Mouse (Mus musculus): ENCODE results near the gene Dvl2. TPM values are rescaled to one million over a fixed set of nuclear protein-coding genes. Genes with fewer than 3 reads are reported as not detected.

Dvl2 gene
- polyA plus RNA-seq, 2 experiments = 40.3 to 65.4 TPM

DNA sequence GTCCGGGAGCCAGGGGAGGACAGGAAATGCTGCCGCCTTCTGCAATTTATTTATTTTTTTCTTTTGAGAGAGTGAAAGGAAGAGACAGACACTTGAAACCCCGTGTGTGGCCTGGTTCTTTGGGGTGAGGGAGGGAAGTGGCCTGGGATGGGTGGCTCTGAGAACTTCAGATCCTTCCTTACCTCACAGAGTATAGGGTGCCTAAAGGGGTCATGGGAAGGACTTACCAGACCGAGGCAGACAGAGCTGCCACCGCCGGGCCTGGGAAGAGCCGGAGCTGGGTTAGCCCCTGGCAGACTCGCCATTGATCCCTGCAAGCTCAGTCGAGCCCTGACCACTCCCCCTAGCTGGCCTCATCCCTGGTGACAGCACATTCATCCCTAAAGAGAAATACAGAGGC lies 45.0 kb downstream of the Dvl2 start:
- Histone ChIP-seq H3K4me3 (replicated peaks; ENCODE audit: low read length) (no peak overlapping the region), H3K27me3 (ENCODE audit: control insufficient read depth, insufficient read depth, low read length) (no peaks in the 10 kb centered on the region), H3K9me3 (ENCODE audit: control insufficient read depth, low read length) (no peaks in the 10 kb centered on the region), H3K9ac (ENCODE audit: low read depth, low read length, severe bottlenecking) (no peak overlapping the region), H3K27ac (replicated peaks; ENCODE audit: low read depth, low read length) (no peak overlapping the region), H3K4me1 (ENCODE audit: control insufficient read depth, insufficient read depth, low read length) (no peaks in the 10 kb centered on the region), H3K36me3 (ENCODE audit: control insufficient read depth, insufficient read depth, low read length) (peaks cover 41% of the 10 kb centered on the region), H3K4me2 (replicated peaks; ENCODE audit: low read depth, low read length, severe bottlenecking) (no peak overlapping the region)
- 49% methylated on average over 9 of the region's 9 CpGs for WGBS
- ATAC-seq (ENCODE audit: low FRiP score, low read depth) (no peak), DNase-seq (ENCODE audit: low spot score) (no peak)
- TF ChIP-seq POLR2A (IDR thresholded peaks at IDR 0.05; ENCODE audit: borderline replicate concordance, extremely low read depth, insufficient read depth, insufficient read length) = no peak

DNA sequence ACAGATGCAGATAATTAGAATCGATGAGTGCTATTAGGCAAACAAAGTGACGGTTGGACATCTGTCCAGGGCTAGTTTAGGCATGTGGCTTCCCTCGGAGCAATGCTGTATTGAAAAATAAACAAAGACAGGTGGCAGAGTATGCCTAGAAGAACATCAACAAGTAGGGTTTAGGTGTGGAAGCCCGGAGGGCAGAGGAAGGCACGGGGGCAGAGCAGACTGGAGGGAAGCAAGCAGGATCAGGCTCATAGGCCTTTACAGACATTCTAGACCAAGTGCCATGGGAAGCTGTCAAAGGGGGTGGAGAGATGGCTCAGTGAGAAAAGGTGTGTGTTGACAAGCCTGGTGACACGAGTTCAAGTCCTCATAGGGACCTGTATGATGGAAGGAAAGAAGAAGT lies 49.0 kb downstream of the Dvl2 start:
- Histone ChIP-seq H3K9ac (ENCODE audit: low read depth, low read length, severe bottlenecking) (no peak overlapping the region), H3K4me1 (ENCODE audit: control insufficient read depth, insufficient read depth, low read length) (no peaks in the 10 kb centered on the region), H3K4me3 (replicated peaks; ENCODE audit: low read length) (no peak overlapping the region), H3K27me3 (ENCODE audit: control insufficient read depth, insufficient read depth, low read length) (no peaks in the 10 kb centered on the region), H3K27ac (replicated peaks; ENCODE audit: low read depth, low read length) (no peak overlapping the region), H3K9me3 (ENCODE audit: control insufficient read depth, low read length) (no peaks in the 10 kb centered on the region), H3K4me2 (replicated peaks; ENCODE audit: low read depth, low read length, severe bottlenecking) (no peak overlapping the region), H3K36me3 (ENCODE audit: control insufficient read depth, insufficient read depth, low read length) (peaks cover 5% of the 10 kb centered on the region)
- ATAC-seq (ENCODE audit: low FRiP score, low read depth) (no peak), DNase-seq (ENCODE audit: low spot score) (no peak)
- 48% methylated on average over 6 of the region's 6 CpGs for WGBS
- TF ChIP-seq POLR2A (IDR thresholded peaks at IDR 0.05; ENCODE audit: borderline replicate concordance, extremely low read depth, insufficient read depth, insufficient read length) = no peak

DNA sequence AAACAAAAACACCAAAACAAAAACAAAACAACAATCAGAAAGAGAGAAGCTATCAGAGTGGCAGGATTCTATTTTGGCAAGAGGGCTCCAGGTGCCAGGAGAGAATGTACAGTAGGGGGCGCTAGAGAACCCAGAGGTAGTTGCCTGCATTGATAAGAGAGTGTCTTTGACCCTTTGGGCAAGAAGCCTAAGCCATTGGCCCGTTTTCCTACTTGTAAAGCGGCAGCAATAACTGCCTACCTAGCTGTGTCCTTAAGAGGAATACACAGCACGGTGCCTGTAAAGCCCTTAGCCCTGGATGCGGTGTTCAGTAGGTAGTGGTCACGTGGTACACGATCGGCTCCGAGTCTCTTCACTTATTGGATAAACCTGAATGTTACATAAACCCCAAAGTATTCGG lies 49.4 kb downstream of the Dvl2 start:
- Histone ChIP-seq H3K4me3 (replicated peaks; ENCODE audit: low read length) (no peak overlapping the region), H3K9me3 (ENCODE audit: control insufficient read depth, low read length) (no peaks in the 10 kb centered on the region), H3K9ac (ENCODE audit: low read depth, low read length, severe bottlenecking) (no peak overlapping the region), H3K27ac (replicated peaks; ENCODE audit: low read depth, low read length) (no peak overlapping the region), H3K36me3 (ENCODE audit: control insufficient read depth, insufficient read depth, low read length) (peaks cover under 1% of the 10 kb centered on the region), H3K4me1 (ENCODE audit: control insufficient read depth, insufficient read depth, low read length) (no peaks in the 10 kb centered on the region), H3K4me2 (replicated peaks; ENCODE audit: low read depth, low read length, severe bottlenecking) (no peak overlapping the region), H3K27me3 (ENCODE audit: control insufficient read depth, insufficient read depth, low read length) (no peaks in the 10 kb centered on the region)
- ATAC-seq (ENCODE audit: low FRiP score, low read depth) (no peak), DNase-seq (ENCODE audit: low spot score) (no peak)
- WGBS = 59% methylated on average over 10 of the region's 10 CpGs
- no peak for TF ChIP-seq POLR2A (IDR thresholded peaks at IDR 0.05; ENCODE audit: borderline replicate concordance, extremely low read depth, insufficient read depth, insufficient read length)

DNA sequence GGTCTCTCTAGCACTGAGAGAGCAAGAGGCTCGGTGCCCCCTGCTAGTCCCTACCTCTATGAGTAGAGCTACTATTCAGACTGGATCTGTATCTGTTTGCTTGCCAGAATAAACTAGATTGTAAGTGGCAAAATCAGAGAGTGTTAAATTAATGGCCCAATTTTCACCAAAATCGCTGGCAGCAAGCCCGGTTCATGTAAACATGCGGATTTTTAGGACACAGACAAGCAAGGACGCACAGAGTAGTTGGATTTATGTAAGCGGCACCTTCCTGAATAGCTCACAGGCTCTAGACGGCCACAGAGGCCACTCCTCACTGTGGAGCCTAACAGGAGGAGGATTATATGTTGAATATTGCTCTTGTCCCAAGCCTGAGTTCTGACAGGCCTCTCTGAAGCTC lies 52.8 kb downstream of the Dvl2 start:
- no peak overlapping the region for H3K4me2 ChIP-seq (replicated peaks; ENCODE audit: low read depth, low read length, severe bottlenecking)
- H3K9me3 ChIP-seq (ENCODE audit: control insufficient read depth, low read length) = no peaks in the 10 kb centered on the region
- no peaks in the 10 kb centered on the region for H3K27me3 ChIP-seq (ENCODE audit: control insufficient read depth, insufficient read depth, low read length)
- TF ChIP-seq POLR2A (IDR thresholded peaks at IDR 0.05; ENCODE audit: borderline replicate concordance, extremely low read depth, insufficient read depth, insufficient read length) = no peak
- H3K4me1 ChIP-seq (ENCODE audit: control insufficient read depth, insufficient read depth, low read length) = no peaks in the 10 kb centered on the region
- DNase-seq (ENCODE audit: low spot score) = no peak
- H3K4me3 ChIP-seq (replicated peaks; ENCODE audit: low read length) = no peak overlapping the region
- H3K36me3 ChIP-seq (ENCODE audit: control insufficient read depth, insufficient read depth, low read length) = no peaks in the 10 kb centered on the region
- WGBS = 58% methylated on average over 7 of the region's 7 CpGs
- H3K9ac ChIP-seq (ENCODE audit: low read depth, low read length, severe bottlenecking) = no peak overlapping the region
- no peak for ATAC-seq (ENCODE audit: low FRiP score, low read depth)
- H3K27ac ChIP-seq (replicated peaks; ENCODE audit: low read depth, low read length) = no peak overlapping the region

DNA sequence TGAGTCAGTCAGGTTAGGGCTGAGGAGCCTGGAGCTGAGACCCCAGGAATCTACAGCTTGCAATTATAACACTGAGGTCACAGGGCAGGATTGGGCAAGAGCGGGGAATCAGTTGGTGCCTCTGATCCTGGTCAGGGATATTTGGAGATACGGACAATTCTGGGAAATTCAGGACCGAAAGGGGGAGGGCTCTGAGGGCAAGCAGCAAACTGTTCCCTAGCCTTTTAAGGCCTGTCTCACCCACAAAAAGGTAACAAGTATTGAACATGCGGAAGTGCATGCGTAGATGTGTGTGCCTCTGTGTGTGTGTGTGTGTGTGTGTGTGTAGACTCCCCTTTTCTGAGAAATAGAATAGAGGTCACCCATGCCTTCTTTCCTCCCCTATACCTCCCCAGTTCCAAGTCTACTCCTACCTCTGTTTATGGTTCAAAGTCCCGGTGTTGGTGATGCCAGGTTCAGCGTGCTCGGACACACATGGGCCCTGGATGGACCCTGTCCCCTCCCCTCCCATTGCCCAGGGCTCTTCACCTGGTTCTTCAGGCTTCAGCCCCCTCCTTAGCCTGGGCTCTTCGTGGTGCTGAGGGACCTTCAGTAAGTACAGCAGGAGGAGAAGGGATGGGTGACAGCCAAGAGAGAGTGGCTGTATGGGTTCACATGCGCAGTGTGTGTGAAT lies 53.6 kb downstream of the Dvl2 start, which contains the start of gene Asgr1:
Gene Asgr1, plus strand, starts transcription at position 188 of the 673 bp plus-strand sequence.
- TF ChIP-seq POLR2A (IDR thresholded peaks at IDR 0.05; ENCODE audit: borderline replicate concordance, extremely low read depth, insufficient read depth, insufficient read length) = no peak
- Histone ChIP-seq H3K9me3 (ENCODE audit: control insufficient read depth, low read length) (no peaks in the 10 kb centered on the region), H3K9ac (ENCODE audit: low read depth, low read length, severe bottlenecking) (no peak within 1 kb of the TSS), H3K4me1 (ENCODE audit: control insufficient read depth, insufficient read depth, low read length) (no peaks in the 10 kb centered on the region), H3K36me3 (ENCODE audit: control insufficient read depth, insufficient read depth, low read length) (no peaks in the 10 kb centered on the region), H3K27ac (replicated peaks; ENCODE audit: low read depth, low read length) (no peak within 1 kb of the TSS), H3K27me3 (ENCODE audit: control insufficient read depth, insufficient read depth, low read length) (no peaks in the 10 kb centered on the region), H3K4me3 (replicated peaks; ENCODE audit: low read length) (no peak within 1 kb of the TSS), H3K4me2 (replicated peaks; ENCODE audit: low read depth, low read length, severe bottlenecking) (no peak within 1 kb of the TSS)
- DNase-seq (ENCODE audit: low spot score) = no peak
- 84% methylated on average over 10 of the region's 10 CpGs for WGBS
- ATAC-seq (ENCODE audit: low FRiP score, low read depth) = no peak

All from limb, embryonic 14.5 days (tissue).